Mouse (Mus musculus): ENCODE results near the gene P2rx4. TPM values are rescaled to one million over a fixed set of nuclear protein-coding genes. Genes with fewer than 3 reads are reported as not detected.

The P2rx4 gene
- polyA plus RNA-seq, 1 experiment from 2014 or later = 25.6 TPM

- Histone ChIP-seq H3K27me3 (replicated peaks) (no peaks in the 10 kb centered on the region), H3K4me3 (no peak overlapping the region), H3K36me3 (peaks cover 42% of the 10 kb centered on the region), H3K4me2 (no peak overlapping the region), H3K9ac (no peak overlapping the region), H3K9me3 (replicated peaks) (0 out of 2 replicates have a peak, but pooled peaks cover 2% of the 10 kb centered on the region), H3K27ac (no peak overlapping the region), H3K4me1 (peaks cover 46% of the 10 kb centered on the region)
- ATAC-seq = no peak
- 83% methylated on average over 11 of the region's 11 CpGs for WGBS (ENCODE audit: insufficient replicate concordance)
Observed at GRCm38 (mm10) chr5:122767283-122767682, 59.9 kb downstream of the P2rx4 start.

GRCm38 (mm10) chr5:122769101-122769568 is 61.8 kb downstream of the P2rx4 start:
- ATAC-seq = peak; percentile 76

GRCm38 (mm10) chr5:122770304-122770703 is 63.0 kb downstream of the P2rx4 start:
- 0 out of 2 replicates have a peak, but pooled peaks cover 4% of the 10 kb centered on the region for H3K9me3 ChIP-seq (replicated peaks)
- H3K36me3 ChIP-seq = peaks cover 38% of the 10 kb centered on the region
- peak overlapping the region; percentile 33 for H3K4me2 ChIP-seq
- H3K4me3 ChIP-seq = no peak overlapping the region
- no peak overlapping the region for H3K9ac ChIP-seq
- H3K4me1 ChIP-seq = peaks cover 41% of the 10 kb centered on the region
- H3K27ac ChIP-seq = peak overlapping the region; percentile 74
- WGBS (ENCODE audit: insufficient replicate concordance) = 71% methylated on average over 7 of the region's 7 CpGs
- no peak for ATAC-seq
- no peaks in the 10 kb centered on the region for H3K27me3 ChIP-seq (replicated peaks)

More at GRCm38 (mm10) chr5:122769101-122769568, 61.8 kb downstream of the P2rx4 start:
- Histone ChIP-seq H3K9me3 (replicated peaks) (0 out of 2 replicates have a peak, but pooled peaks cover 4% of the 10 kb centered on the region), H3K9ac (no peak overlapping the region), H3K4me3 (no peak overlapping the region), H3K4me2 (0 out of 2 replicates have a peak overlapping the region, but pooled peaks have one; percentile 0), H3K36me3 (peaks cover 38% of the 10 kb centered on the region), H3K27ac (no peak overlapping the region), H3K27me3 (replicated peaks) (no peaks in the 10 kb centered on the region), H3K4me1 (peaks cover 30% of the 10 kb centered on the region)
- 56% methylated on average over 15 of the region's 15 CpGs for WGBS (ENCODE audit: insufficient replicate concordance)

GRCm38 (mm10) chr5:122770806-122771261 is 63.5 kb downstream of the P2rx4 start:
- H3K27me3 ChIP-seq (replicated peaks) = no peaks in the 10 kb centered on the region
- 0 out of 2 replicates have a peak, but pooled peaks cover 4% of the 10 kb centered on the region for H3K9me3 ChIP-seq (replicated peaks)
- 35% methylated on average over 10 of the region's 10 CpGs for WGBS (ENCODE audit: insufficient replicate concordance)
- peak overlapping the region; percentile 74 for H3K27ac ChIP-seq
- ATAC-seq = no peak
- H3K4me3 ChIP-seq = no peak overlapping the region
- H3K9ac ChIP-seq = peak overlapping the region; percentile 22; the same call in 1 of the 2 replicates
- peaks cover 46% of the 10 kb centered on the region for H3K4me1 ChIP-seq
- H3K4me2 ChIP-seq = peak overlapping the region; percentile 33
- H3K36me3 ChIP-seq = peaks cover 38% of the 10 kb centered on the region

GRCm38 (mm10) chr5:122771428-122771827 is 64.1 kb downstream of the P2rx4 start:
- H3K27me3 ChIP-seq (replicated peaks) = no peaks in the 10 kb centered on the region
- peaks cover 38% of the 10 kb centered on the region for H3K36me3 ChIP-seq
- no peak overlapping the region for H3K4me2 ChIP-seq
- no peak for ATAC-seq
- 55% methylated on average over 9 of the region's 9 CpGs for WGBS (ENCODE audit: insufficient replicate concordance)
- H3K4me1 ChIP-seq = peaks cover 50% of the 10 kb centered on the region
- H3K9me3 ChIP-seq (replicated peaks) = 0 out of 2 replicates have a peak, but pooled peaks cover 4% of the 10 kb centered on the region
- H3K27ac ChIP-seq = peak overlapping the region; percentile 74; the same call in 1 of the 2 replicates
- no peak overlapping the region for H3K9ac ChIP-seq
- H3K4me3 ChIP-seq = no peak overlapping the region

- H3K4me1 ChIP-seq = peaks cover 72% of the 10 kb centered on the region
- ATAC-seq = no peak
- no peak overlapping the region for H3K4me2 ChIP-seq
Observed at GRCm38 (mm10) chr5:122773756-122774155, 66.4 kb downstream of the P2rx4 start.

GRCm38 (mm10) chr5:122774743-122775611 is 67.6 kb downstream of the P2rx4 start:
- Histone ChIP-seq H3K27me3 (replicated peaks) (peaks cover 4% of the 10 kb centered on the region; the same call in 1 of the 2 replicates), H3K4me2 (peak overlapping the region; percentile 65), H3K9ac (peak overlapping the region; percentile 48), H3K9me3 (replicated peaks) (0 out of 2 replicates have a peak, but pooled peaks cover 4% of the 10 kb centered on the region), H3K4me1 (peaks cover 69% of the 10 kb centered on the region), H3K36me3 (peaks cover 20% of the 10 kb centered on the region), H3K27ac (peak overlapping the region; percentile 69), H3K4me3 (peak overlapping the region; percentile 40)
- 49% methylated on average over 27 of the region's 28 CpGs for whole genome bisulfite sequencing (ENCODE audit: insufficient replicate concordance)
- peak; percentile 87 for ATAC-seq

More at GRCm38 (mm10) chr5:122773756-122774155, 66.4 kb downstream of the P2rx4 start:
- Histone ChIP-seq H3K27ac (no peak overlapping the region; the same call in 1 of the 2 replicates), H3K36me3 (peaks cover 26% of the 10 kb centered on the region), H3K27me3 (replicated peaks) (0 out of 2 replicates have a peak, but pooled peaks cover 4% of the 10 kb centered on the region), H3K4me3 (no peak overlapping the region), H3K9me3 (replicated peaks) (0 out of 2 replicates have a peak, but pooled peaks cover 4% of the 10 kb centered on the region), H3K9ac (no peak overlapping the region)
- WGBS (ENCODE audit: insufficient replicate concordance) = 86% methylated on average over 11 of the region's 11 CpGs

GRCm38 (mm10) chr5:122775646-122776286 is 68.4 kb downstream of the P2rx4 start:
- ATAC-seq = no peak
- H3K4me1 ChIP-seq = peaks cover 66% of the 10 kb centered on the region
- 58% methylated on average over 13 of the region's 14 CpGs for WGBS (ENCODE audit: insufficient replicate concordance)
- H3K27me3 ChIP-seq (replicated peaks) = peaks cover 4% of the 10 kb centered on the region
- H3K9ac ChIP-seq = peak overlapping the region; percentile 28; the same call in 1 of the 2 replicates
- H3K9me3 ChIP-seq (replicated peaks) = 0 out of 2 replicates have a peak, but pooled peaks cover 4% of the 10 kb centered on the region
- 0 out of 2 replicates have a peak overlapping the region, but pooled peaks have one; percentile 40 for H3K4me3 ChIP-seq
- peak overlapping the region; percentile 65 for H3K4me2 ChIP-seq
- H3K27ac ChIP-seq = peak overlapping the region; percentile 48
- H3K36me3 ChIP-seq = peaks cover 16% of the 10 kb centered on the region

- H3K36me3 ChIP-seq = peaks cover 14% of the 10 kb centered on the region
- H3K9me3 ChIP-seq (replicated peaks) = 0 out of 2 replicates have a peak, but pooled peaks cover 2% of the 10 kb centered on the region
- H3K4me1 ChIP-seq = peaks cover 59% of the 10 kb centered on the region
- H3K27ac ChIP-seq = no peak overlapping the region
- no peak overlapping the region for H3K9ac ChIP-seq
- H3K4me3 ChIP-seq = no peak overlapping the region
- peak overlapping the region; percentile 99; the same call in 1 of the 2 replicates for H3K4me2 ChIP-seq
- 51% methylated on average over 2 of the region's 2 CpGs for WGBS (ENCODE audit: insufficient replicate concordance)
- no peak for ATAC-seq
- peaks cover 4% of the 10 kb centered on the region for H3K27me3 ChIP-seq (replicated peaks)
Observed at GRCm38 (mm10) chr5:122777322-122777721, 70.0 kb downstream of the P2rx4 start.

- peaks cover 59% of the 10 kb centered on the region for H3K4me1 ChIP-seq
- peak; percentile 46 for ATAC-seq
Observed at GRCm38 (mm10) chr5:122778231-122779226, 71.2 kb downstream of the P2rx4 start.

More at GRCm38 (mm10) chr5:122778231-122779226, 71.2 kb downstream of the P2rx4 start:
- Histone ChIP-seq H3K4me2 (peak overlapping the region; percentile 99), H3K9ac (peak overlapping the region; percentile 94), H3K36me3 (0 out of 2 replicates have a peak, but pooled peaks cover 4% of the 10 kb centered on the region), H3K27me3 (replicated peaks) (peaks cover 4% of the 10 kb centered on the region), H3K9me3 (replicated peaks) (no peaks in the 10 kb centered on the region), H3K4me3 (peak overlapping the region; percentile 89), H3K27ac (peak overlapping the region; percentile 78)
- WGBS (ENCODE audit: insufficient replicate concordance) = 1% methylated on average over 41 of the region's 55 CpGs
